Mouse (Mus musculus) adrenal gland, postnatal 10 days (tissue): ENCODE measurements at regions not wholly inside any gene's neighbourhood (a gene's known extent, or its start where the extent isn't known, plus 50 kb on each side); places are given as distances from the start of the nearest gene placed in this dataset.

Experiments used
- DNase-seq: peaks from one replicate; pipeline ENCODE4 v3.0.0; 2021; ENCODE audit warnings: mixed read lengths

DNA sequence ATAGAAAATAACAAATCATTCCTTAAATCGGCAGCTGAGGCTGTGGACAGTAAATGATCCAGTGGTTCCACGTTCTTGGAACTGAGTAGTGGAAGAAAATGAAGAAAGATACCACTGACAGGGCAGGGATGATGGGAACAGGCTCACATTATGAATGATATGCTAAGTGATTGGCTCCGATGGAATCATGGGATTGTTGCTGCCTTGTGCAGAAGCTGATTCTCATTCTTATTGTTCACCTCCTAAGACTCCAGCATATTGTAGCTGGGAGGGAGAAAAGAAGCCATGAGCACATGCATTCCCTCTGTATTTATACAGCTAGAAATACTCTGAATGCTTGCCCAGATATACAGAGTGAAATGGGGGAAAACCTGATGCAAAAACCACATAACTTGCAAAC, 777.3 kb upstream of the Gm8797 start:
- no peak for DNase-seq

DNA sequence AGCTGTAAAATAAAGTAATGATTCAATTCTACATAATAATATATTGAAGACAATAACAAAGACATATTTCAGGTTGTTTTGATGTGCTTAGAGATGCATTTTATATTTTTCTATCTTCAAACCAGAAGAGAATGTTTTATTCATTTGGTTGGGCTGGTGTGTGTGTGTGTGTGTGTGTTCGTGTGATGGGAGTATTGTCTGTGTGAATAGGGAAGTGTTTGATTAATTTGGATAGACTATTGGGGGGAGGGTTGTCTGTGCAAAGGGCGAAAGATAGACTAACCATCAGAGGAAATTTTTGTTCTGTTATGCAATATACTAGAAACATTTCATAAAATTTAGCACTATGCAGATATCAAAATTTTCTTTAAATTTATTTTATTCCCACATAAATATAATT, 776.8 kb upstream of the Gm8797 start:
- no peak for DNase-seq

DNA sequence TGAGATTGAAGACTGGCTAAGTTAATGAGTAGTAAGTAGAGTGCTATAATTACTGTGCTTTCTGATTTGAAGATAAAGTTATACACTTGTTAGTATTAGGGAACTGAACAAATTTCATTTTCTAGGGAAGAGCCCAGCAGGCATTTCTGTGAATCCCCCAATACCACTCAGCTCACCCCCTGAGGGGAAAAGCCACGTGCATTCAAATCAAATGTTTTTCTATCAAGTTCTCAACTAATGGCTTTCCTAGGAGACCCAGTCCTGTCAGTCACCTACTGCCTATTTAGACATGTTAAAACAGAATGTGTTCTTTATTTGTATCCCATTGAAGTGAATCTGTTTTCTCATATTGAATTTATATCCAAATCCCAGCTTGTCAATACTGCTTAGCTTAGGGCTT, 775.9 kb upstream of the Gm8797 start:
- no peak for DNase-seq

DNA sequence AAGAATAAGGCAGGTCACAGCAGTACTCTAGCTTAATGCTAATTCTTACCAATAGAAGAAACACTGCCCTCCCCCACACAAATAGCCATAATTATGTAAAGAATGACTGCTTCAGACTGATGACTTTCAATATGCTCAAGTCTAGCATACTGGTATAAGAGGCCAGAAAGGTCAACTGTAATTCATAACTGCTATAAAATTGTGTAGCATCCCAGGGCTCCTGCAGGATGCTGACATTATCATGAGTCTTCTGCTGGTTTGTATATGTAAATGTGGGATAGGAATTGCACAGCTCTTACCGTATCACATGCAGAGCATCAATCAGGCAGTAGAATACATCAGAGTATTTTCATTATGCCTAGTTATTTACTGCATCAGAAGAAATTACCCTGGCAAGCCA, 774.3 kb upstream of the Gm8797 start:
- no peak for DNase-seq

DNA sequence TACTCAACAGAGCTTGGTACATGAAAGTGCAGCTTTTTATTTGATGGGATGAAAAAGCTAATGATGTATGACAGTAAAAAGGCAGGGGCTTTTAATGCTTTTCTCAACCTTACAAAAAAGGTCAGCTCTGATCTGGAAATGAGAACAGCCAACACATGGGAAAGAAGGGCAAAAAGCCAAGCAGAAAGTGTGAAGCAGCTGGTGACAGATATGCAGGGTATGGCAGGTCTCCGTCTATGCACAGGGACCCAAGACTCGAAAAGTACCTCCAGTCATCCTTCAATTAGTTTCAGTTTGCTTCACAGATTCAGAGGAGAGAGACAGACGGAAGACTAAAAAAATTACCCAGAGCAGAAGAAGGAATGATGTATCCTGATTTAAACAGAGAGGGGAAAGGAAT, 732.9 kb upstream of the Gm8797 start:
- no peak for DNase-seq
